Mouse (Mus musculus) limb, embryonic 14.5 days (tissue): ENCODE measurements around the gene Smarcad1. TPM values are rescaled to one million over a fixed set of nuclear protein-coding genes. Genes with fewer than 3 reads are reported as not detected.
A peak's percentile ranks its signal among the peaks of the same experiment; 100 is the strongest.

Source experiments
- ATAC-seq: fragments of 200-750 bp; cut with Nextera tagmentation; 2 replicates; pipeline ENCODE4 v1.8.0; 2017; ENCODE audit warnings: low read depth, moderate number of reproducible peaks, moderate TSS enrichment; ENCODE audit not compliant: low FRiP score
- DNase-seq: peaks from one replicate; pipeline ENCODE4 v3.0.0-alpha.2; 2015; ENCODE audit warnings: low spot score
- H3K27ac ChIP-seq: fragments of 300-500 bp; sonication (generic); replicated peaks from 2 replicates; pipeline ENCODE4 v1.5.1; 2014; ENCODE audit warnings: low read depth, mild to moderate bottlenecking, low read length, moderate library complexity, mixed read lengths
- H3K27me3 ChIP-seq: fragments of 300-500 bp; sonication (generic); 2 replicates; pipeline ENCODE4 v1.6.1; 2014; ENCODE audit warnings: low read length, mixed read lengths; ENCODE audit not compliant: control insufficient read depth, insufficient read depth
- H3K36me3 ChIP-seq: fragments of 300-500 bp; sonication (generic); 2 replicates; pipeline ENCODE4 v1.6.1; 2014; ENCODE audit warnings: mild to moderate bottlenecking, low read length, moderate library complexity, mixed read lengths; ENCODE audit not compliant: control insufficient read depth, insufficient read depth
- H3K4me1 ChIP-seq: fragments of 300-500 bp; sonication (generic); 2 replicates; pipeline ENCODE4 v1.6.1; 2014; ENCODE audit warnings: antibody characterized with exemption, low read length, mixed read lengths; ENCODE audit not compliant: control insufficient read depth, insufficient read depth
- H3K4me2 ChIP-seq: fragments of 300-500 bp; sonication (generic); replicated peaks from 2 replicates; pipeline ENCODE4 v1.6.1; 2014; ENCODE audit warnings: low read depth, mild to moderate bottlenecking, low read length, moderate library complexity; ENCODE audit not compliant: severe bottlenecking
- H3K4me3 ChIP-seq: fragments of 300-500 bp; sonication (generic); replicated peaks from 2 replicates; pipeline ENCODE4 v1.5.1; 2014; ENCODE audit warnings: low read length
- H3K9ac ChIP-seq: fragments of 300-500 bp; sonication (generic); 2 replicates; pipeline ENCODE4 v1.6.1; 2014; ENCODE audit warnings: mild to moderate bottlenecking, low read depth, low read length, moderate library complexity; ENCODE audit not compliant: severe bottlenecking
- H3K9me3 ChIP-seq: fragments of 300-500 bp; sonication (generic); 2 replicates; pipeline ENCODE4 v1.6.1; 2016; ENCODE audit warnings: low read length; ENCODE audit not compliant: control insufficient read depth
- POLR2A ChIP-seq: fragments of 200-500 bp; IDR thresholded peaks from 2 replicates; pipeline ENCODE4 v1.8.0; 2012; ENCODE audit warnings: inconsistent platforms, mild to moderate bottlenecking, moderate library complexity, borderline replicate concordance; ENCODE audit not compliant: insufficient read depth, insufficient read length; ENCODE audit errors: extremely low read depth
- WGBS: fragments of 180-500 bp; shearing (Covaris S2); extraction: QIAGEN DNeasy Blood & Tissue Kit; methylation state at CpG from one replicate; pipeline ENCODE4 v1.1.7; 2014; 5-methylcytosine and 5-hydroxymethylcytosine counted together
- polyA plus RNA-seq, 2 experiments: library from polyadenylated mRNA; depleted of rRNA in 1 of 2; stranded (reverse) in 1 of 2; unstranded in 1 of 2; fragments of >200 nt; fragmentation: Nextera tagmentation in 1 of 2; extraction: Ambion mirVana in 1 of 2; gene quantifications; 2 replicates each; pipeline versions ENCODE4 v1.2.1 to v1.2.3; 2012 to 2014

Gene Smarcad1
- polyA plus RNA-seq, 2 experiments, result 53.3 to 54.8 TPM

- Histone ChIP-seq H3K9me3 (no peaks in the 10 kb centered on the region), H3K27ac (no peak overlapping the region), H3K4me3 (no peak overlapping the region), H3K4me1 (no peaks in the 10 kb centered on the region), H3K9ac (no peak overlapping the region), H3K27me3 (no peaks in the 10 kb centered on the region), H3K4me2 (no peak overlapping the region), H3K36me3 (no peaks in the 10 kb centered on the region)
- WGBS, result 33% methylated on average over 6 of the region's 6 CpGs
- ATAC-seq (no peak), DNase-seq (no peak)
- TF ChIP-seq POLR2A, result no peak
Observed at GRCm38 (mm10) chr6:65023053-65023452, 19.3 kb upstream of the Smarcad1 start.

DNA sequence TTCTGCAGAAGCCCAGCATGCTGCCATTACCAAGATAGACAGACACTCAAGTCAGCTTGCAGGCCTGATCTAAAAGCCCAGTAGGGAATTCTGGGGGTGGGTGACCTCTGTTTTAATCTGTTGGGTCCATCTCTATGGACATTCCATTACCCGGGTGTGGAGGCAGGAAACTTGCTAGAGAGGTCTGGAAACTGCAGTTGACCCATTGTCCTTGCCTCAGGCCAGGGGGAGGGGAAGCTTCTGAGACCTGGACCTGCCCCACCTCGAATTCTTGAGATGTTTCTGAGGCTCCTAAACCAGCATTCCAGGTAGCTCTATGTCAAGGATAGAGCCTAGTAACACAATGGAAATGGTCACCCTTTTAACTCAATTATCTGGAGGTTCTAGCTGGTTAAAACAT lies 17.7 kb upstream of the Smarcad1 start:
- H3K9ac ChIP-seq, result no peak overlapping the region
- no peaks in the 10 kb centered on the region for H3K27me3 ChIP-seq
- ATAC-seq, result no peak
- H3K4me1 ChIP-seq, result no peaks in the 10 kb centered on the region
- H3K4me3 ChIP-seq, result no peak overlapping the region
- 49% methylated on average over 2 of the region's 2 CpGs for WGBS
- H3K27ac ChIP-seq, result no peak overlapping the region
- no peaks in the 10 kb centered on the region for H3K9me3 ChIP-seq
- H3K4me2 ChIP-seq, result no peak overlapping the region
- TF ChIP-seq POLR2A, result no peak
- no peak for DNase-seq
- no peaks in the 10 kb centered on the region for H3K36me3 ChIP-seq

DNA sequence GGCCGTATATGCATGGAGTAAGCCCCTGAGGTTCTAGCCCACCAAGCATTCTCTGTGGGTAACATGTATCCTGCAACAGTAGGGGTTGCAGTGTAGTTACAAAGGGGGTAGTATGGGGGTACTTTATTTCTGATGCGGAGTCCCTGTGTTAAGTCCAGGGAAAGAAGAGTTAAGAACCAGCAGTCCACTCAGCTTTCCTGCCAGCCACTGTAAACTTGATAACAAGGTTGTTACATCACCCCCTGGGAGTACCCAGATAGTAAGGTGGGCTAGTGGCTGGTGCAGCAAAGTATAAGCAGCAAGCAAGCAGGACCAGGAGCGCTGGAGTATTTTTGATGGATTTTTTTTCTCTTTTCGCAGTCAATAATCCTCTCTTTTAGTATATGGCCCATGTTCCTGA lies 17.3 kb upstream of the Smarcad1 start:
- WGBS, result 88% methylated on average over 4 of the region's 4 CpGs
- Histone ChIP-seq H3K4me3 (no peak overlapping the region), H3K4me1 (no peaks in the 10 kb centered on the region), H3K36me3 (no peaks in the 10 kb centered on the region), H3K9ac (no peak overlapping the region), H3K27me3 (no peaks in the 10 kb centered on the region), H3K27ac (no peak overlapping the region), H3K9me3 (no peaks in the 10 kb centered on the region), H3K4me2 (no peak overlapping the region)
- ATAC-seq (no peak), DNase-seq (no peak)
- TF ChIP-seq POLR2A, result no peak

DNA sequence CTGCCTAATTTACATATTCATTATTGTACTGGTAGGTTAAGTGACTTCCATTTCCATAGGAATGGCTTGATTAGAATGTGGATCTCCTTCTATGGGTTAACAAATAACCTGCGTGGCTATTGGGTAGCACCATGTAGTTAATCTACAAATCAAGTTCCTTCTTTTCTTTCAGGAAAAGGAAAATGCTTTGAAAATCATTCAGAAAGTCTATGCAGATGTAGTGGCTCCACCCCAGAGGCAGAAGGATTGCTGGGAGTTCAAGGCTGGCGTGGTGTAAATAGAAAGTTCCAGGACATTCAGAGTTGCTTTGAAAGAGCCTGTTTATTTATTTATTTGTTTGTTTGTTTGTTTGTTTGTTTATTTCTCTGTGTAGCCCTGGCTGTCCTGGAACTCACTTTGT lies 7.7 kb upstream of the Smarcad1 start:
- Histone ChIP-seq H3K9me3 (no peaks in the 10 kb centered on the region), H3K9ac (no peak overlapping the region), H3K27me3 (no peaks in the 10 kb centered on the region), H3K36me3 (no peaks in the 10 kb centered on the region), H3K4me1 (no peaks in the 10 kb centered on the region), H3K27ac (no peak overlapping the region), H3K4me3 (no peak overlapping the region), H3K4me2 (no peak overlapping the region)
- ATAC-seq (no peak), DNase-seq (no peak)
- WGBS, result 91% methylated on average over 2 of the region's 2 CpGs
- TF ChIP-seq POLR2A, result no peak

DNA sequence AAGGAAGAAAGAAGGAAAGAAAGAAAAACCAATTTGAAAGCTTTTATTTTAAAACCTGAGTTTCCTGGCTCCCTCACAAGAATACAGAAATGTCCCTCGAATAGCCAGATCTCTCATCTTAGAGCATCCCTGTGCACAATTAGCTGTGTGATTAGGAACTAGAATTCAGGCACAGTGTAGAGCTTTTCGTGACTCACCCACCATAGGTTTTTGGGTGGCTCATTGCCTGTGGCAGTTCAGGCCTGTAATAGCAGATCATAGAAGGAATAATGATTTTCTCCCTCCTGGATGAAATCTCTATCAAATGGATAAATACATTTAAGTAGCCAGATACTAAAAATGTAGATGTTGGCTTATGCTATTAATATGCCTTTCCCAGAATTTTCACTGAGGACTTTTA lies 6.9 kb upstream of the Smarcad1 start:
- ATAC-seq, result no peak
- WGBS, result 76% methylated on average over 2 of the region's 2 CpGs
- H3K27me3 ChIP-seq, result no peaks in the 10 kb centered on the region

GRCm38 (mm10) chr6:65041932-65042331 lies 451 bp upstream of the Smarcad1 start:
- Histone ChIP-seq H3K36me3 (peaks cover 28% of the 10 kb centered on the region), H3K9ac (peak overlapping the region; percentile 98), H3K27ac (peak overlapping the region; percentile 98; the same call in 1 of the 2 replicates), H3K9me3 (no peaks in the 10 kb centered on the region), H3K4me3 (peak overlapping the region; percentile 89), H3K4me1 (no peaks in the 10 kb centered on the region), H3K27me3 (no peaks in the 10 kb centered on the region), H3K4me2 (peak overlapping the region; percentile 63)
- 39% methylated on average over 10 of the region's 10 CpGs for WGBS
- DNase-seq (no peak), ATAC-seq (peak; percentile 4; the same call in 1 of the 2 replicates)
- no peak for TF ChIP-seq POLR2A

More for the DNA sequence above, 6.9 kb upstream of the Smarcad1 start:
- no peaks in the 10 kb centered on the region for H3K9me3 ChIP-seq
- TF ChIP-seq POLR2A, result no peak
- H3K4me3 ChIP-seq, result no peak overlapping the region
- H3K4me1 ChIP-seq, result no peaks in the 10 kb centered on the region
- no peak overlapping the region for H3K9ac ChIP-seq
- DNase-seq, result no peak
- H3K27ac ChIP-seq, result no peak overlapping the region
- no peak overlapping the region for H3K4me2 ChIP-seq
- no peaks in the 10 kb centered on the region for H3K36me3 ChIP-seq
